8 mouse cellular contexts compared by ENCODE assay signal in genomic region chr17:21383391-21384056, GRCm38 (mm10). TPM values are rescaled to one million over a fixed set of nuclear protein-coding genes. Genes with fewer than 3 reads are reported as not detected.
DNase-seq lines count a peak whose midpoint lies in the region; ATAC-seq lines count a peak whose summit lies in the region.

Zfp677 (plus strand) TSS chr17:21383748.

- peak; percentile 99 for ATAC-seq in hindbrain, embryonic 13.5 days (ENCODE audit: low FRiP score)

- peak within 1 kb of the TSS; percentile 45 for H3K4me3 ChIP-seq in hindbrain, embryonic 13.5 days

- DNase-seq in T-cell, adult 2 months (ENCODE audit: low spot score): peak; percentile 83
- DNase-seq in cerebellum, postnatal 25 days: peak; percentile 63 to 69
- DNase-seq in frontal cortex, postnatal 25 days (ENCODE audit: low spot score in 2 of 2): peak; percentile 5 to 28
- DNase-seq in layer of hippocampus, postnatal 14 days (ENCODE audit: low spot score in 2 of 2): peak; percentile 40 to 44
- DNase-seq in lung, postnatal 14 days: peak; percentile 57
- peak; percentile 65 for DNase-seq in ovary, postnatal 36 days (ENCODE audit: low spot score)
- peak; percentile 82 for DNase-seq in thymus, postnatal 14 days

- H3K4me1 ChIP-seq in hindbrain, embryonic 13.5 days (replicated peaks): peaks cover 13% of the 10 kb centered on the region

- no peaks in the 10 kb centered on the region for H3K9me3 ChIP-seq in hindbrain, embryonic 13.5 days

- H3K36me3 ChIP-seq in hindbrain, embryonic 13.5 days: no peaks in the 10 kb centered on the region

- H3K4me2 ChIP-seq in hindbrain, embryonic 13.5 days: peak within 1 kb of the TSS; percentile 77

- no peaks in the 10 kb centered on the region for H3K27me3 ChIP-seq in hindbrain, embryonic 13.5 days

- H3K9ac ChIP-seq in hindbrain, embryonic 13.5 days: peak within 1 kb of the TSS; percentile 65

- 4% methylated on average over 20 of the region's 20 CpGs for WGBS in hindbrain, embryonic 13.5 days

- peak within 1 kb of the TSS; percentile 4; the same call in 1 of the 2 replicates for H3K27ac ChIP-seq in hindbrain, embryonic 13.5 days

RNA-seq across cellular contexts. Expression of gene Zfp677, which starts in this region (rescaled TPM):
- polyA plus RNA-seq in hindbrain, embryonic 13.5 days (2015; fragmentation: Nextera tagmentation; extraction: Ambion mirVana): 4.5 and 5.8 TPM in 2 replicates
- total RNA-seq in layer of hippocampus, postnatal 14 days (2021): 1 to 10 TPM; 1.5 to 1.7 TPM

Comparison
In these comparisons a context has a peak if more than half of its experiments do, and no peak if none do; other contexts are left out.
1. Peak in every context shown above with its lines: DNase-seq, ATAC-seq, H3K4me3 ChIP-seq and H3K27ac ChIP-seq.
2. DNase-seq: peak in every context shown above with its lines; median percentile 83 in T-cell, adult 2 months; 82 in thymus, postnatal 14 days; 66 in cerebellum, postnatal 25 days; 65 in ovary, postnatal 36 days; 57 in lung, postnatal 14 days; 42 in layer of hippocampus, postnatal 14 days; 16 in frontal cortex, postnatal 25 days.